Mouse (Mus musculus): Measurements from ENCODE around the gene Dolpp1. TPM values are rescaled to one million over a fixed set of nuclear protein-coding genes. Genes with fewer than 3 reads are reported as not detected.

Gene Dolpp1
- 33.9 and 35.7 TPM in 2 replicates for total RNA-seq (2017)

DNA sequence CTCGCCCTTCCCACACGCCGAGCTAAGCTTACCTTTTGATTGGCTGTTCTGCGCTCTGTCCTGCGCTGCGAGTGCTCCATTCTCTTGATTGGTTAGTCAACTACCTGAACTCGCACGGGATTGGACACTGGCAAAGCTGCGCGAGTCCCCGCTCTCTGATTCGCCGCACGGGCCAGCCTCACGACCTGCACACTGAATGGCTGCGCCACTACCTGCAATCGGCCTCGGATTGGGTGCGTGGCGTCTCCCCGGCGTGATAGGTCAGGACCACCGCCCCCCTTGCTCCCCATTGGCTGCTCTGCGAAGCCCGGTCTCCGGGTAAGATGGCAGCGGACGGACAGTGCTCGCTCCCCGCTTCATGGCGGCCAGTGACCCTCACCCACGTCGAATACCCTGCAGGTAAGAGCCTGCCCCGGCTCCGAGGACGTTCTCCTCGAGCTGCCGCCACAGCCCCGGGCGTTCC, at the start of gene Dolpp1:
TSS of gene Dolpp1 (plus strand) at position 141 of the 463 bp plus-strand sequence.
- peak; percentile 93 for ATAC-seq (replicated peaks; ENCODE audit: low read depth, poor library complexity, severe bottlenecking)

DNA sequence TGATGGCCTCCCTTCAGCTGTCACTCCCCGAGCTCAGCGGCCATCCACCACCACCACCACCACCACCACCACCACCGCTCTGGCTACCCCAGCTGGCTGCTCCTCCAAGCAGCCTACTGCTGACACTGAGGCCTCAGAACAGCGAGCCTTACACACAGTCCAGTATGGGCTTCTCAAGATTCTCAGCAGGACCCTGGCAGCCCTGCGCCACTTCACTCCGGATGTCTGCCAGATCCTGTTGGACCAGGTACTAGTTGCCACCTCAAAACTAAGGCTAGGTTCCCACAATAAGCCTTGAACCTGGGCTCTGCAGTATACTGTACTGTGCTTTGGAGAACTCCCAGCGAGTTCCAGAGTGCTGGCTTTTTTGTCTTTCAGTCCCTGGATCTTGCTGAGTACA, 49.5 kb upstream of the Dolpp1 start:
- no peak for ATAC-seq (replicated peaks; ENCODE audit: low read depth, poor library complexity, severe bottlenecking)

DNA sequence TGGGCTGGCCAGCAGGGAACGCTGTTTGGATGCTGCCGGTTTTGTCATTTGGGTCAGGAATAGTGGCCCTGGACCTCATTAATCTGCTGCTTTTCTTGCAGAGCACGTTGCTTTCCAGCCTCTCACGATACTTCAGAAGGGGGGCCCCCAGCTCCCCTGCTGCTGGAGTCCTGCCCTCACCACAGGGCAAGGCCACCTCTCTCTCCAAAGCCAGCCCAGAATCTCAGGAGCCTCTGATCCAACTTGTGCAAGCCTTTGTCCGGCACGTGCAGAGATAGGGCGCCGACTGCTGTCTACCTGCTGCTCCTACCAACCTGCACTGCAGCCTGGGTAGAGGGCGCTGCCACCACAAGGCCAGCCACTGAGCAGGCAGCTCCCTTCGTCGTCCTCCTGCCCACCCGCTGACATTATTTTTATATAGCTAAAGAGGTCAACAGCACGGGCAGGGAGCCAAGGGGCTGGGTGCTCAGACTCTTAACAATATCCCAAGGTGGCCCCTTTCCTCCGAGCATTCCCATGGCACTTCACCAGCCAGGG, 48.4 kb upstream of the Dolpp1 start:
- no peak for ATAC-seq (replicated peaks; ENCODE audit: low read depth, poor library complexity, severe bottlenecking)

DNA sequence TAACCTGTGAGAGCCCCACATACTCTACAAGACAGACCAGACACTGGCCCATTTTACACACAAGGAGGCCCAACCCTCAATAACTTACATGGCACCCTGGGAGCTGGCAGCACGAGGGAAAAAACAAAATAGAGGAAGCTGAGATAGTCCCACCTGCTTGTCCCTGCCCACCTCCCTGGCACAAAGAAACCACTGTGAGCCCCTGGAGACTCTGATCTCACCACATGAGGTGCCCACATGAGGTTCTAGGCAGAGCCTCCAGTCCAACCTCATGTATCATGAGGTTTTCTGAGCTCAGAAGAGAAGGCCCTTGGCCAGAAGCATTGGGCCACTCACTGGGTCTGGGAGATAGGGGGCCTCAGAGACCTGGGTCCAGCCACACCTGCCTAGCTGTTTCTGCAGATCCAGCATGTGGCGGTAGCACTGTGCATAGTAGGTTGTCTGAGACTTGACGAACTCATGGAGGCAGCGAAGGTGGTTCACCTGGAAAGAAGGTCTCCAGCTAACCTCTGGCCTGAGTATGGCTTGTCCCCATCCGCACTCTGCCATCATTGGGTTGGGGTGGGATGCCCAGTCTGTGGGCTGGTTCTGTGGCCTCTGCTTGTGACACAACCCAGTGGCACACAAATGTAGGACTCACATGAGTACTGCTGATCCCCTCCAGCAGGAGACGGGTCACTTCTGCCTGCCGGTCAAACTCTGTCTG, 45.9 kb upstream of the Dolpp1 start:
- no peak for ATAC-seq (replicated peaks; ENCODE audit: low read depth, poor library complexity, severe bottlenecking)

DNA sequence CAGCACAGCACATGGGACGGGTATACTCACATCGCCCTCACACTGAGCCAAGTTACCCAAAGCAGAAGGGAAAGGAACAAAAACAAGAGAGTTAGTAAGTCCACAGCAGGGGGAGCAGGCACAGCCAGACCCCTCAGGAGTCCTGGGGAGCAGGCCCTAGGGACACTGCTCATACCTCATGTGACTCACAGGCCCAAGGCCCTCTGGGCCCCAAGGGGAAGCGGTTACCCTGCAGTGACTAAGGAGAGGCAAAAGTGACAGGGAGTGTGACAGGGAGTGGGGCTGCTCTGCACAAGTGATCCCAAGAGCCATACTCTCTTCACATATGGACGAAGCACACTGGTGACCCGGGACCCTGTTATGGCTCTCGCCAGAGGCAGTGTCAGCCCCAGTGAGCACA, 42.9 kb upstream of the Dolpp1 start:
- no peak for ATAC-seq (replicated peaks; ENCODE audit: low read depth, poor library complexity, severe bottlenecking)

DNA sequence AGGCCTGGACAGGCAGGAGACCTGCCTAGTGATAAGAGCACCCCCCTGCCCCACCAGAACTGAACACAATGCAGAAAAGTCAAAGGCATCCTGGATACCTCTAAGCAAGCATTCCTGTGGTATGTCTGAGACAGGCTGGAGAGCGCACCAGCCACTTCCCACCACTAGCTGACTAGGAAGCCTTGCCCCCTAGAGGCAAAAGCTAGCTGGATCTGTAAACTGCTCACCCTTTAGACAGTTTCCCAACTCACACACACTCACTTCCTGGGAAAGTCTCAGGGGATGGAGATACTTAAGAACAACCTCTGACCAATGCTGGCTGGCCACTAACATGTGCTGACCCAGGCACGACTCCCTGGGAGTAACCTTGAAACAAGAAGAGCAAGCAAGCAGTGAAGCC, 40.9 kb upstream of the Dolpp1 start:
- ATAC-seq (replicated peaks; ENCODE audit: low read depth, poor library complexity, severe bottlenecking), result peak; percentile 55; the same call in 1 of the 2 replicates

DNA sequence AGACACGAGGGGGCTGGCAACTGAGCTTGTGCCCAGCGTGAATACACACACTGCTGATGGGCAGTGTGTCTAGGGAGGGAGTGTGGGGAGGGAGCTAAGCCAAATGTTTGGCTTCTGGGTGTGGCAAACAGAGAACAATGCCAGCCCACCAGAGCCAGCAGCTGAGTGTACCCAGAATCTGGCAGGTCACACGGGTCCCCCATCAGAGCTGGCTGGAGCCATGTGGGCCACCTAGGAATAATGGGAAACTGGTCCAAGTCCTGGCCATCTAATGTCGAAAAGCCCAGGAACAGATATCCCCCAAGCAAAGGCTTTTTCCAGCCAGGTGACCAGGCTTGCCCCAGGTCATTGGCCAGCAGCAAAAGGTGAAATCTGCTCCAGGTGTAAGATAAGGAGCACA, 36.2 kb upstream of the Dolpp1 start:
- ATAC-seq (replicated peaks; ENCODE audit: low read depth, poor library complexity, severe bottlenecking), result no peak

DNA sequence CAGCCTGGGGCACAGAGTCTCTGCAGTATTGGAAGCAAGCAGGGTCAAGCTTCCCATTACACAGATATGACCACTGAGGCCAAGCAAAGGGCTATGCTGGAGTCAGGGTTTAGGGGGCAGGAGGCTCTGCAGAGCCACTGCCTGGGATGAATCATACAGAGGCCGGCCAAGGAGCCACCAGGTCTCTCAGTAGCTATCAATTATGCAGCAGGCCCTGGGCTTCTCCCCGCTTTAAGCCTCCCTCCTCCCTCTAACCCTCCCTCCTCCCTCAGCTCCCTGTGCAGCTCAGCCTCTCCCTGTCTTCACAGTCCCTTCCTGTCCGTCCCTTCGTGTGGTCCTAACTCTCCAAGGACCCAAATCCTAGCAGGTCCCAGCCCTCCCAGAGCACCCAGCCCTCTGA, 35.8 kb upstream of the Dolpp1 start:
- ATAC-seq (replicated peaks; ENCODE audit: low read depth, poor library complexity, severe bottlenecking), result no peak

DNA sequence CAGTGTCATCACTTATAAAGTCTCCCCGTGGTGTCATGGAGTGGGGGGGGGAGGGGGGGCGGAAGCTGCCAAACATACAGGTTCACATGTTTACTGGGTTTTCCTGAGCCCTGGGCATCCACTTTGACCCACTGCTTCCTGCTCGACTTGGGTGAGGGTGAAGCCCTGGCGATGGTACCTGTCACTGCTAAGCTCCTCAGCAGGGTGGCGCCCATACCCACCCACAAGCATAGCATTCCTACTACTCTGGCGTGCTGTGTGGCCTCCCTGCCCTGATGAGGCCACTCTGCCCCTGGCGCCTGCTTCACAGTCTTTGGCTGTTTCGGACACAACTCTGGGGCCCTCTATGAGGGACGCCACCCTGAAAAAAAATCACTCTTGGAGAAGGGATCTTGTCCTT, 35.1 kb upstream of the Dolpp1 start:
- no peak for ATAC-seq (replicated peaks; ENCODE audit: low read depth, poor library complexity, severe bottlenecking)

DNA sequence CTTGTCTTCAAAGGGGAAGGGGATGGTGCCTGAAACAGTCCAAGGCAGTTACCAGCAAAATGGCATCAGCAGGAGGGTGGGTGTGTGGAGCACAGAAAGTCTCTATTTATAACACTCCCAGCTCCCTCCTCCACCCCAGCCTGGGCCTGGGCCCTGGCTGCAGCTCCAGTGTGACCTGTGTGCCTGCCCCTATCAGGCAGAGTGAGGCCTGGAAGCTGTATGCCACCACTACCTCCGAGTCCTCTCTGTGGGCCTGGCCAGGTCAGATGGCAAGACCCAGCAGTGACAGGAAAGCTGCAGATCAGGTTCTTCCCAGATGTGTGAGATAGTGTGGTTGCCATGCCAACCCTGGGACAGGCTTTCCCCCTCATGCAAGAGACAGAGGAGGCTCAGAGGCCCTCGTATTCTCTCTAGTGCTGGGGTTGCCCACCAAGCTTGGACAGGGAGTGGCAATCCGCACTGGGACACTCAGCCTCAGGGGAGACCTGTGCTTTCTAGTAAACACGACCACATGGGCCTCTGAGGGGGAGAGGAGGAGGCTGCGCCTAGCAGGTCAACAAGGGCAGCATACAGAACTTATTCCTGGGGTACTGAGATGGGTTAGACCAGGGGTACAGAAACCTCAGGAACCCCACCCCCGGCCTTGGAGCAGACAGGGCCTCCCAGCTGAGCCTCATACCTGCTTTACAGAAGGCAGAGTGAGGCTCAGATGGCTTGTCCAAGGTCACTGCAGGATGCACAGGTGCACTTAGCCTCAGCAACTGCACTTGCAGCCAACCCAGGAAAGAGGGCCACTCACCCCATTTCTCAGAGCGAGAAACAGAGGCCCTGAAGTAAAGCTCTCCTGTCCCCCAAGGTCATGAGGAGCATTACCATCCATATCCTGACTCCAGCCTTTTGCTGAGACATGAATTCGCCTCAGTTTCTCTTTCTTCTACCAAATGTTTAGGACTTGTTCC, 34.2 kb upstream of the Dolpp1 start:
- no peak; the same call in 1 of the 2 replicates for ATAC-seq (replicated peaks; ENCODE audit: low read depth, poor library complexity, severe bottlenecking)

DNA sequence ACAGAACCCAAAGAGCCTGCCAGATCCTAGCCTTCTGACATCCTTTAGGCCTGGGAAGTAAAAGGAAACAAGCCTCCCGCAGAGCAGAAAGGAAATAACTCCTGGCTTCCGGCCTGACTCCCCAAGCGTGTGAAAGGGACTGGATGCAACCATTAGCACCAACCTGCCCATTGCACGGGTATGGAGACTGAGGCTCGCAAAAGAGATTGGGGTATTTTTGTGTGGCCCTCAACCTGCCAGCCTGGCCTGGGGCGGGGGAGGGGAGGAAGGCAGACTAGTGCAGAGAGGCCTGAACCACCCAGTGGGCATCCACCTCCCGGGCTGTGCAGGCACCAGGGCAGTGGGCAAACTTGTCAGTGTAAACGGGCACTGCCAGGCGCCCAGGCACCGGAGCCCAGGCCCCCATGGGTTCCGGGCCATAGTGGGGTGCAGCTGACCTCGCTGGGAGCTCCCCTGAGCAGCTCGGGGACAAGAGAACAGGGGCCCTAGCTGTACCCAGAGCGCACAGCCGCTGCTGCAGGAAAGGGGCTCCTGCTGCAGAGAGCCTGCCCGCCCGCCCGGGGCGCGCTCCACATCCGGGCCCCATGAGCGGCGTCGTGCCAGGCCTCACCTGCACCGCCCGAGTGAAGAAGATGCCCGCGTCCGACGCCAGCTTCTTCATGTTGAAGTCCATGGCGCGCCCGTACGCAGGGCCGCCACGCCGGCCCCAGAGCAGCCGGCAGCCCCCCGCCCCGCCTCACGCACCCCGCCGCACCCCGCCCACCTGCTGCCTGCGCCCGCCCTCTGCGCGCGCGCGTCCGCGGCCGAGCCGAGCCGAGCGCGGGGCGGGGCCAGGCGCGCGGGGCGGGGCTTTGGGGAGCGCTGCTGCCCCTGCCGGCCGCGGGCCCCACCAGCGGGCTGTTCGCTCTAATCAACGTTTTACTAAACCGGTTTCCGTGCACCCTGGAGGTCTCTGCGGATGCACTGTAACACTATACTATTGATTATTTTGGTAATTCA, 33.2 kb upstream of the Dolpp1 start, which contains the start of gene Sh3glb2:
TSS of gene Sh3glb2 (minus strand) at position 805 of the 999 bp plus-strand sequence.
- peak; percentile 55 for ATAC-seq (replicated peaks; ENCODE audit: low read depth, poor library complexity, severe bottlenecking)

DNA sequence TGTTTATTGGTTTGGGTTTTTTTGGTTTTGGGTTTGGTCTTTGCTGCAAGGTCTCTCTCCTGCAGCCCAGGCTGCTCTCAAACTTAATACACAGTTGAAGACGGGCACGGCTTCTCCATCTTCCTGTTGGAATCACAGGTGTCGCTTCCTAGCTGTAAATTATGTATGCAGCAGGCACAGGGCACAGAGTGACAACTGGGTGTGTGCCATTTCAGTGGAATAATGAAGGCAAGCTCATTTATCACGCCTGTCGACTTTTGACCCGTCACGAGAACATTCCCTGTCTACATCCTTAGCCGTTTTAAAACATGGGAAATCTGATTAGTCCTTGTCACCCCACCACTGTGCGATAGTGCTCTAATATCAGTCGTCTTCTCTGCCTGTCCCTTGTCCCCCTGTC, 31.4 kb upstream of the Dolpp1 start:
- no peak for ATAC-seq (replicated peaks; ENCODE audit: low read depth, poor library complexity, severe bottlenecking)

DNA sequence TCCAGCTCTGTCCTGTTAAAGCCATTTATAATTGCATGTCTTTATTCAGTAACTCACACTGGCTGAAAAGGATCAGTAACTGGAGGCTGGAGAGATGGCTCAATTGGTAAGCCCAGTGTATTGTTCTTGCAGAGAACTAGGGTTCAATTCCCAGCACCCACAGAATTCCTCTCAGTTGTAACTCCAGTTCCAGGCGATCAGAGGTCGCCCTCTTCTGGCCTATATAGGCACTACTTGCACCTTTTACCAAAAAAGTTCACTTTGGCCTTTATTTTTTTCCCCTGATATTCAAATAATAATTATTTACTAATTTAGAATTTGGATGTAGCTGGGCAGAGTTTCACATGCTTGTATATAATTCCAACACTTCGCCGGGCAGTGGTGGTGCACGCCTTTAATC, 29.2 kb upstream of the Dolpp1 start:
- no peak for ATAC-seq (replicated peaks; ENCODE audit: low read depth, poor library complexity, severe bottlenecking)

DNA sequence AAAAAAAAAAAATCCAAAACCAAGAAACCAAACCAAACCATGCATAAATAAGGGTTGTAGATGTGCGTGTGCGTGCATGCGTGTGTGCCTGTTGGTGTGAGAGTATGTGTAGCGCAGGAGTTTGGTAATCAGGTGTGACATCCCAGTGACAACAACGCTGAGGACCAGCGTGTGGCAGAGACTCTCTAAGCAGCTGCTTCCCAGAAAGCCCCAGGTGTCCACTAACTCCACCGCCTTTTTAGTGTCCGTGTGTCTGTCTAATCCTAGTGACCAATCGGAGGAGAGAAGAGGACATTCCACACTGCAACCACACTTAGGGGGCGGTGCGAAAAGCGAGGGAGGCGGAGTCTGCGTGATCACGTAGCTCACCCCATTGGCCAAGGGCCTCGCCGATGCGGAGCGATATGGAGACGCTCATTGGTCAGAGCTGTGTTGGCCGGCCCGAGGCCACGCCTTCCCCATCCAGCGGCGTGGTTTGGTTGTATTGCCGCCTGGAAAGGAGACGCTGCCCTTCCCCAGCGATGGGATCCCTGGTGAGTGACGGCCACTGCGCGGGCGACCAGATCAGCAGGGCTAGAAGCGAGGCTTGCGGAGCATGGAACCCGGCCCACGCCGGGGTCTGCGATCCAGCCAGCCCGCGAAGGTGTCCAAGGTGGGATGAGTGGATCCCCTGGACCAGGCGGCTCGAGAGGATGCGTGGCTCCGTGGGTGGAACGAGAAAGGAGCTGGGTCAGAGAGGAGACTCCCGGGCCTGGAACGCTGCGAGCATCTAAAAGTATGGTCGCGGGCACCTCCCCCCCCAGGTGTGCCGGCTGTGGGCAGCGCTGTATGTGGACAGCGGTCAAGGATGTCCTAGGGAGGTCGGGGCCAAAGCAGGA, 28.0 kb upstream of the Dolpp1 start, which contains the start of gene Miga2:
TSS of gene Miga2 (plus strand) at position 461 of the 878 bp plus-strand sequence.
- peak; percentile 97 for ATAC-seq (replicated peaks; ENCODE audit: low read depth, poor library complexity, severe bottlenecking)

DNA sequence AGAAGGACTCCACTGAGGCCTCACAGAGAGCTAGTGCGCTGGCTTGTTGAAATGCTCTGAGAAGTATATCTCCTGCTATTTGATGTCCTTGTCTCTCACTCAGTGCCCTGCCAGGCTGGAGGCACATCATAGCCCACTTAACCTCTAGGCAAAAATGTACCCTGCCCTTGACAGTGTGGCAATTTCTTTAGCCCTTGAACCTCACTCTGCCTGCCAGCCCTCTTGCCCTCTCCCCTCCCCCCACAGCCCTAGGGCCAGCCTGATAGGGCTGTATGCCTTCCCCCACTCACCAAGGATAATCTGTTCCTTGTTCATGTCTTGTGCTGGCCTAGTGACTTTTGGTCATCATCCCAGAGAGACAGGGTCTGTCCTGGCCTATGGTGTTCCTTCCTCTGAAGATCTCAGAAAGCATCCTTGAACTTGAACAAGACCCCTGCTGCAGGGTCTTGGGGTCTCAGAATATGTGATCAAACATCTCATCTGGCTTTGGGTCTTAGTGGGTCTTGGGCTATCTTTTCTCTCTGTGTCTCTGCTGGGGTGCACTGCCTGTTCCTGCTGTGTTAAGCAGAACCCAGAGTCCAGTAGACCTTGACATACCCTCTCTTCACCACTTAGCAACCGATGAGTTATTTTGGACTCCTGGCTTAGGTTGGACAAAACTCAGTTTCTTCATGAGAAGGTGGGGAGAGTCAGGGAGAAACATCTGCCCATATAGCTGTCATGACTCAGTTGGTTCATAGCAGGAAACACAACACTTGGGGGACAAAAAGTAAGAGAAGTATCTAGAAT, 26.6 kb upstream of the Dolpp1 start:
- ATAC-seq (replicated peaks; ENCODE audit: low read depth, poor library complexity, severe bottlenecking), result no peak

DNA sequence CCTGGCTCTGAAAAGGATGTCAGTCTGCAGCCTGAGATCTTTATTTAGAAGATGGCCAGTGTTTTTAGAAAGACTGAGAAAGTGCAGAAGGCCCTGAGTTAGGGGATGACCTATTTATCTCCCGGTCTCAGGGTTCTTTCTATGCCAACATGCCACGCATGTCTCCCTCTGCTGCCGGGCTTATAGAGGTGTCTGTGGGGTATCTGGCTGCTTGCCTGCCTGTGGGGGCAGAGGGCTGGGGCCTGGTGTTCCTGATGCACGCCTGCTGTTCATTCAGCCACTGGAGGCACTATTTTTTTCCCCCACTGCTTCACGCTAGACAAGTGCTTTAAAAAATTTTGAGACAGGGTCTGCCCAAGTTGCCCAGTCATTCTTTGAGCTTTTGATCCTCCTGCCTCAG, 25.9 kb upstream of the Dolpp1 start:
- ATAC-seq (replicated peaks; ENCODE audit: low read depth, poor library complexity, severe bottlenecking), result no peak

DNA sequence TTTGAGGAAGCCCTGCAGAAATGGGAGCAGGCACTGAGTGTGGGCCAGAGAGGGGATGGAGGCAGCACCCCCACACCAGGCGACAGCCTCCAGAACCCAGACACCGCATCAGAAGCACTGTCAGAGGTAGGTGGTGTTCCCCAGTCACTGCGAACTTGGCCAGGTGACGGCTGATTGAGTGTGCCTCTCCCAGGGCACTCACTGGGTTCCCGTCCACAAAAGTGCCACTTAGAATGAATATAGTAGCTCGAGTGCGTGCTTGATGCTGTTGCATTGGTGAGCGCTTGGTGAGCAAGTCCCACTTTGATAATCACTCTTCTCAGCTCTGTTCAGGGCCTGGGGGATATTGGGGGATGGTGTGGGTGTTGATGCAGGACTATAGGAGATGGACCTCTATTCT, 20.5 kb upstream of the Dolpp1 start:
- ATAC-seq (replicated peaks; ENCODE audit: low read depth, poor library complexity, severe bottlenecking), result no peak

DNA sequence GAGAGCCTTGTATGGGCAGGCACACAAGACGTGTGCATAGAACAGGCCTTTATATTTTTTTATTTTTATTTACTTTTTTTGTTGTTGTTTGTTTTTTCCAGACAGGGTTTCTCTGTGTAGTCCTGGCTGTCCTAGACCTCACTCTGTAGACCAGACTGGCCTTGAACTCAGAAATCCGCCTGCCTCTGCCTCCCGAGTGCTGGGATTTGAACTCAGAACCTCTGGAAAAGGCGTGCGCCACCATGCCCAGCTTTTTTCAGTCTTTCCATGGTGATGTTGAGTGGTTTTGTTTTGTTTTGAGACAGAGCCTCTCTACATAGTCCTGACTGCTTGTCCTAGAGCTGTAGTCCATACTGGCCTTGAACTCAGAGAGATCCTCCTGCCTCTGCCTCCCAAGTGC, 19.3 kb upstream of the Dolpp1 start:
- no peak for ATAC-seq (replicated peaks; ENCODE audit: low read depth, poor library complexity, severe bottlenecking)

Data from common myeloid progenitor, adult 5-6 weeks (primary cell).